Mouse (Mus musculus): ENCODE results near the gene Ptprb. TPM values are rescaled to one million over a fixed set of nuclear protein-coding genes. Genes with fewer than 3 reads are reported as not detected.
A peak's percentile ranks its signal among the peaks of the same experiment; 100 is the strongest.

Gene Ptprb
- total and polyA plus RNA-seq, 3 experiments = not detected

- TF ChIP-seq MXI1 (IDR thresholded peaks at IDR 0.05; ENCODE audit: low read depth, low read length) = peak; percentile 32; the same call in 1 of the 2 replicates
- no peak; the same call in 1 of the 2 replicates for TF ChIP-seq SIN3A (IDR thresholded peaks at IDR 0.05; ENCODE audit: low read length)
These were observed 119.3 kb downstream of the Ptprb start (continued) for GRCm38 (mm10) chr10:116394585-116394984.

- H3K9me3 ChIP-seq (replicated peaks; ENCODE audit: insufficient read depth, low read length) = no peaks in the 10 kb centered on the region
- H3K4me1 ChIP-seq (ENCODE audit: control insufficient read depth in 1 of 2, insufficient read depth in 2 of 2, low read length in 2 of 2) = peaks cover 4 to 8% of the 10 kb centered on the region in 2 experiments; a peak in 3 of 4 replicates
- no peaks in the 10 kb centered on the region for H3K27me3 ChIP-seq (ENCODE audit: control insufficient read depth in 1 of 2, insufficient read depth in 2 of 2, low read length in 2 of 2)
- peaks cover 0 to 9% of the 10 kb centered on the region in 2 experiments; a peak in 2 of 4 replicates for H3K36me3 ChIP-seq (ENCODE audit: control insufficient read depth in 1 of 2, insufficient read depth in 2 of 2, low read length in 2 of 2)
- H3K9ac ChIP-seq (ENCODE audit: control insufficient read depth, low read depth, low read length, poor library complexity, severe bottlenecking) = no peak overlapping the region
- no peak for TF ChIP-seq RCOR1 (IDR thresholded peaks at IDR 0.05; ENCODE audit: low read depth, low read length)
- no peak for TF ChIP-seq POLR2A (IDR thresholded peaks at IDR 0.05; ENCODE audit: control insufficient read depth in 1 of 2, insufficient read depth in 1 of 2, low read depth in 1 of 2, low read length in 2 of 2, poor library complexity in 1 of 2)
- TF ChIP-seq GABPA (IDR thresholded peaks at IDR 0.05; ENCODE audit: low read depth, low read length) = no peak
- no peak for TF ChIP-seq USF1 (IDR thresholded peaks at IDR 0.05; ENCODE audit: low read depth, low read length)
- no peak for TF ChIP-seq ELF1 (IDR thresholded peaks at IDR 0.05; ENCODE audit: low read depth, low read length)
- no peak for TF ChIP-seq KAT2A (conservative IDR thresholded peaks at IDR 0.05; ENCODE audit: low read depth, low read length)
- TF ChIP-seq SIN3A (IDR thresholded peaks at IDR 0.05; ENCODE audit: low read length) = no peak
- no peak for TF ChIP-seq MAX (IDR thresholded peaks at IDR 0.05; ENCODE audit: low read length)
- TF ChIP-seq TBP (IDR thresholded peaks at IDR 0.05; ENCODE audit: low read depth, low read length) = no peak
- no peaks in the 10 kb centered on the region for H3K79me2 ChIP-seq (ENCODE audit: control insufficient read depth, insufficient read depth, low read length, poor library complexity)
- no peak for DNase-seq (ENCODE audit: low read depth, low spot score)
- no peak overlapping the region for H3K27ac ChIP-seq (ENCODE audit: control insufficient read depth, low read depth, low read length)
- H3K4me3 ChIP-seq (ENCODE audit: control insufficient read depth in 1 of 2, insufficient read depth in 1 of 2, low read depth in 2 of 2, low read length in 2 of 2) = no peak overlapping the region
These were observed 121.0 kb downstream of the Ptprb start for GRCm38 (mm10) chr10:116396279-116396678.

- Histone ChIP-seq H3K27ac (ENCODE audit: control insufficient read depth, low read depth, low read length) (no peak overlapping the region), H3K4me3 (ENCODE audit: control insufficient read depth in 1 of 2, insufficient read depth in 1 of 2, low read depth in 2 of 2, low read length in 2 of 2) (no peak overlapping the region)
- TF ChIP-seq ZC3H11A (IDR thresholded peaks at IDR 0.05; ENCODE audit: low read depth, low read length) (no peak), BHLHE40 (IDR thresholded peaks at IDR 0.05; ENCODE audit: borderline replicate concordance, low read depth, low read length) (no peak), USF2 (IDR thresholded peaks at IDR 0.05; ENCODE audit: borderline replicate concordance in 1 of 2, insufficient read depth in 1 of 2, low read depth in 1 of 2, low read length in 2 of 2) (no peak), GABPA (IDR thresholded peaks at IDR 0.05; ENCODE audit: low read depth, low read length) (no peak), MXI1 (IDR thresholded peaks at IDR 0.05; ENCODE audit: low read depth, low read length) (no peak), MEF2A (IDR thresholded peaks at IDR 0.05; ENCODE audit: extremely low read depth, insufficient replicate concordance, low read depth, low read length, poor library complexity, severe bottlenecking) (no peak), TAL1 (IDR thresholded peaks at IDR 0.05; ENCODE audit: low read length) (no peak), ZNF384 (IDR thresholded peaks at IDR 0.05; ENCODE audit: low read depth, low read length) (no peak), MYC (IDR thresholded peaks at IDR 0.05; ENCODE audit: low read depth, low read length) (no peak), SIN3A (IDR thresholded peaks at IDR 0.05; ENCODE audit: low read length) (no peak), RCOR1 (IDR thresholded peaks at IDR 0.05; ENCODE audit: low read depth, low read length) (no peak), CHD2 (IDR thresholded peaks at IDR 0.05; ENCODE audit: low read length) (no peak), SMC3 (IDR thresholded peaks at IDR 0.05; ENCODE audit: low read depth, low read length) (no peak), JUND (IDR thresholded peaks at IDR 0.05; ENCODE audit: low read depth, low read length) (no peak), ZKSCAN1 (IDR thresholded peaks at IDR 0.05; ENCODE audit: low read depth, low read length) (no peak), MAFK (IDR thresholded peaks at IDR 0.05; ENCODE audit: borderline replicate concordance, low read depth, low read length) (no peak)
These were observed 121.6 kb downstream of the Ptprb start for GRCm38 (mm10) chr10:116396966-116397365.

More at GRCm38 (mm10) chr10:116396966-116397365, 121.6 kb downstream of the Ptprb start:
- Histone ChIP-seq H3K27me3 (ENCODE audit: control insufficient read depth in 1 of 2, insufficient read depth in 2 of 2, low read length in 2 of 2) (no peaks in the 10 kb centered on the region), H3K4me1 (ENCODE audit: control insufficient read depth in 1 of 2, insufficient read depth in 2 of 2, low read length in 2 of 2) (peaks cover 4 to 8% of the 10 kb centered on the region in 2 experiments; a peak in 3 of 4 replicates), H3K36me3 (ENCODE audit: control insufficient read depth in 1 of 2, insufficient read depth in 2 of 2, low read length in 2 of 2) (peaks cover 0 to 9% of the 10 kb centered on the region in 2 experiments; a peak in 2 of 4 replicates), H3K79me2 (ENCODE audit: control insufficient read depth, insufficient read depth, low read length, poor library complexity) (no peaks in the 10 kb centered on the region), H3K9me3 (replicated peaks; ENCODE audit: insufficient read depth, low read length) (no peaks in the 10 kb centered on the region), H3K9ac (ENCODE audit: control insufficient read depth, low read depth, low read length, poor library complexity, severe bottlenecking) (no peak overlapping the region)
- no peak for DNase-seq (ENCODE audit: low read depth, low spot score)
